20 mouse cellular contexts compared by ENCODE assay signal in genomic region chr17:53783381-53783780, GRCm38 (mm10).
DNase-seq lines count a peak whose midpoint lies in the region; ATAC-seq lines count a peak whose summit lies in the region.
"Had no signal": no experiment of that assay in that cellular context is flagged by ENCODE, and none has a peak within 500 bp of the region (broad histone marks: within the 10 kb centered on the region; RNA-seq: fewer than 3 reads in every experiment).

No protein-coding gene starts in this region.

- no peaks in the 10 kb centered on the region for H3K9me3 ChIP-seq in intestine, embryonic 16.5 days (ENCODE audit: control insufficient read depth, low read length)
- H3K9me3 ChIP-seq: G1E had no signal

- no peak for ATAC-seq in intestine, embryonic 16.5 days
- ATAC-seq: activated CD4-positive, CD25-positive, alpha-beta regulatory T cell, adult 4 months; CD4-positive, CD25-positive, alpha-beta regulatory T cell, adult 4 months; Patski had no signal

- no peak overlapping the region for H3K4me2 ChIP-seq in intestine, embryonic 16.5 days (ENCODE audit: low read depth, low read length)

- DNase-seq in cerebellum, adult 9-10 months: peak; percentile 65
- no peak for DNase-seq in cerebellum, postnatal 10 days
- peak; percentile 58 for DNase-seq in brain, adult 2 months (ENCODE audit: low read depth, low spot score)
- peak; percentile 0 for DNase-seq in telencephalon, adult 2 months (ENCODE audit: low read depth, low spot score)
- no peak for DNase-seq in retina, embryonic 14.5 days (ENCODE audit: low spot score)
- DNase-seq: adrenal gland, adult 2 months; adrenal gland, adult 8-10 months; adrenal gland, postnatal 10 days; adrenal gland, postnatal 14 days; adrenal gland, postnatal 25 days; adrenal gland, postnatal 36 days; B cell, adult 2 months; cerebellum, adult 11 months; cerebellum, adult 11-12 months had no signal

- WGBS in intestine, embryonic 16.5 days: 85% methylated on average over 1 of the region's 1 CpGs

- no peak overlapping the region for H3K9ac ChIP-seq in intestine, embryonic 16.5 days (ENCODE audit: low read depth, low read length)

- H3K27me3 ChIP-seq in intestine, embryonic 16.5 days (replicated peaks; ENCODE audit: control insufficient read depth, insufficient read depth, low read length): no peaks in the 10 kb centered on the region
- H3K27me3 ChIP-seq: CH12.LX, Patski had no signal

- no peak overlapping the region for H3K27ac ChIP-seq in intestine, embryonic 16.5 days (ENCODE audit: low read length)

- no peaks in the 10 kb centered on the region for H3K4me1 ChIP-seq in intestine, embryonic 16.5 days (ENCODE audit: control insufficient read depth, insufficient read depth, low read length)

- H3K4me3 ChIP-seq in intestine, embryonic 16.5 days (ENCODE audit: low read length): no peak overlapping the region

- H3K36me3 ChIP-seq in intestine, embryonic 16.5 days (ENCODE audit: control insufficient read depth, insufficient read depth, low read length): no peaks in the 10 kb centered on the region
- H3K36me3 ChIP-seq: G1E had no signal

Comparison
In these comparisons a context has a peak if more than half of its experiments do, and no peak if none do; other contexts are left out.
1. DNase-seq: peak in cerebellum, adult 9-10 months (single experiment), brain, adult 2 months (single experiment) and telencephalon, adult 2 months (single experiment); none in cerebellum, postnatal 10 days (0 of 2) and retina, embryonic 14.5 days (single experiment).